Mouse (Mus musculus) macrophage (primary cell): ENCODE measurements around the gene Apol9b. TPM values are rescaled to one million over a fixed set of nuclear protein-coding genes. Genes with fewer than 3 reads are reported as not detected.

Experiments used
- H3K27ac ChIP-seq: fragments of 350-480 bp; formaldehyde crosslinking; 2 replicates; pipeline ENCODE4 v1.9.0; 2021
- H3K36me3 ChIP-seq: fragments of 350-480 bp; formaldehyde crosslinking; 2 replicates; pipeline ENCODE4 v1.9.0; 2021; ENCODE audit errors: inconsistent target
- H3K4me3 ChIP-seq: fragments of 350-480 bp; formaldehyde crosslinking; 2 replicates; pipeline ENCODE4 v1.9.0; 2021; ENCODE audit errors: inconsistent target
- H3K79me2 ChIP-seq: fragments of 350-480 bp; formaldehyde crosslinking; 2 replicates; pipeline ENCODE4 v1.9.0; 2021; ENCODE audit errors: inconsistent target
- WGBS: methylation state at CpG from one replicate; pipeline ENCODE4 v1.1.7; 2026; ENCODE audit warnings: inconsistent platforms; ENCODE audit not compliant: missing documents; 5-methylcytosine and 5-hydroxymethylcytosine counted together
- polyA plus RNA-seq: library from polyadenylated mRNA; stranded (reverse); fragments of 250-400 nt; gene quantifications from 3 replicates; pipeline ENCODE4 v1.2.4, GENCODE M21; 2018; ENCODE audit warnings: inconsistent platforms

Apol9b gene
- polyA plus RNA-seq, 1 experiment from 2014 or later = 0.42 TPM

DNA sequence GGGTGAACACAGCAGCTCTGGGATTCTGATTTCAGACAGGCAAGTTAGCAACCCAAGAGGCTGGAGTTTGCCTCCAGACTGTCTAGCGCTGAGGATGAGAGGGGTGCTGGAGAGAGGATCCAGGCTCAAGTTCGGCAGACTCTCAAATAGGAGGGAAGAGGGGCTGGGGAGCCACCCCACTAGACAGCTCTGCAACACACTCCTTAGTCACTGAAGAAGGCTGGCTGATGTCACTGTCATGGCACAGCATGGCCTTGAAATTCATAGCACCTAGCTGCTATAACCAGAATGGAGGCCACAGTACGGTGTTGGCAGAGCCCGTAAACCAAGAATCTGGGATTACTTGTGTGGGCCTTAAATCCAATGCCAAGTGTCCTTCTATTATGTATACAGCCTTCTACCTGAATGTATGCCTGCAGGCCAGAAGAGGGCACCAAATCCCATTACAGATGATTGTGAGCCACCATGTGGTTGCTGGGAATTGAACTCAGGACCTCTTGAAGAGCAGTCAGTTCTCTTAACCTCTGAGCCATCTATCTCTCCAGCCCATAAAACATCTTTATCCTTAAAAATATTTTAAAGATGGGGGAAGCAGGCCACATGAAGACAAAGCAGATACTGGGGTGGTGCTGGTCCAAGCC is 28.9 kb downstream of the Apol9b start:
- WGBS = 87% methylated on average over 4 of the region's 4 CpGs
- Histone ChIP-seq H3K79me2 (no peaks in the 10 kb centered on the region), H3K4me3 (no peak overlapping the region), H3K36me3 (peaks cover 26% of the 10 kb centered on the region), H3K27ac (no peak overlapping the region)

GRCm38 (mm10) chr15:77760037-77760436 is 31.2 kb downstream of the Apol9b start:
- no peaks in the 10 kb centered on the region for H3K79me2 ChIP-seq
- H3K36me3 ChIP-seq = peaks cover 44% of the 10 kb centered on the region
- H3K4me3 ChIP-seq = no peak overlapping the region
- H3K27ac ChIP-seq = no peak overlapping the region
- 94% methylated on average over 6 of the region's 16 CpGs for WGBS

- no peaks in the 10 kb centered on the region for H3K79me2 ChIP-seq
- 98% methylated on average over 7 of the region's 7 CpGs for WGBS
Measured at GRCm38 (mm10) chr15:77761083-77761482, 32.2 kb downstream of the Apol9b start.

GRCm38 (mm10) chr15:77761561-77762380 is 32.9 kb downstream of the Apol9b start:
- Histone ChIP-seq H3K36me3 (peaks cover 62% of the 10 kb centered on the region), H3K4me3 (no peak overlapping the region), H3K79me2 (no peaks in the 10 kb centered on the region), H3K27ac (no peak overlapping the region)
- 78% methylated on average over 18 of the region's 22 CpGs for WGBS

More at GRCm38 (mm10) chr15:77761083-77761482, 32.2 kb downstream of the Apol9b start:
- no peak overlapping the region for H3K4me3 ChIP-seq
- peaks cover 55% of the 10 kb centered on the region for H3K36me3 ChIP-seq
- no peak overlapping the region for H3K27ac ChIP-seq

- Histone ChIP-seq H3K4me3 (no peak overlapping the region), H3K79me2 (no peaks in the 10 kb centered on the region), H3K27ac (no peak overlapping the region), H3K36me3 (peaks cover 75% of the 10 kb centered on the region)
- 89% methylated on average over 14 of the region's 16 CpGs for WGBS
Measured at GRCm38 (mm10) chr15:77763050-77763449, 34.2 kb downstream of the Apol9b start.

- peaks cover 81% of the 10 kb centered on the region for H3K36me3 ChIP-seq
Measured at GRCm38 (mm10) chr15:77763702-77764101, 34.9 kb downstream of the Apol9b start.

DNA sequence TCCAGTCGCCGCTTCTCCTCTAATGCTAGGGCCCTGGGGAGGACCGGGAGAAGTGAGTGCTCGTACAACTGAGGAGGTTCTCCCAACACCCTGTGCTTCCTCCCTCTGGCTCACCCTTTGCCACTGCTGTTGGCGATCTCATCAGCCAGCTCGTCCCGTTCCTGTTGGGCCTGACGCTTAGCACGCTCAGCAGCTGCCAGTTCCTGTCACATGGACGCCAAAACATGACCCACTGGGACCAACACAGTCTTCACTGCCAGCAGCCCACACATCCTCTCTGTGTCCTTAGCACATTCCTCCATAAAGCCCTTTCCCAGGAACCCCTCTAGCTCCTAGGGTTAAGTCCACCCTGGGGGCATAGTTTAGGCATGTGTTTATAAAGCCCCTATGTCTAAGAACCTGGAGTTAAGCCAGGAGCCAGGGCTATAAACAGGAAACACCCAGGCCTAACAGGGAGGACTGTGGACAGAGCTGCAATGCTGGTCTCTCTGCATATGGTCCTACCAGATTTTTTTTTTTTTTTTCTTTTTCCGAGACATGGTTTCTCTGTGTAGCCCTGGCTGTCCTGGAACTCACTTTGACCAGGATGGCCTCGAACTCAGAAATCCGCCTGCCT is 35.7 kb downstream of the Apol9b start:
- no peaks in the 10 kb centered on the region for H3K79me2 ChIP-seq
- no peak overlapping the region for H3K4me3 ChIP-seq
- 60% methylated on average over 13 of the region's 13 CpGs for WGBS
- peak overlapping the region; percentile 66 for H3K27ac ChIP-seq
- peaks cover 89% of the 10 kb centered on the region for H3K36me3 ChIP-seq

More at GRCm38 (mm10) chr15:77763702-77764101, 34.9 kb downstream of the Apol9b start:
- peak overlapping the region; percentile 66 for H3K27ac ChIP-seq
- H3K4me3 ChIP-seq = no peak overlapping the region
- 93% methylated on average over 6 of the region's 11 CpGs for WGBS
- no peaks in the 10 kb centered on the region for H3K79me2 ChIP-seq

DNA sequence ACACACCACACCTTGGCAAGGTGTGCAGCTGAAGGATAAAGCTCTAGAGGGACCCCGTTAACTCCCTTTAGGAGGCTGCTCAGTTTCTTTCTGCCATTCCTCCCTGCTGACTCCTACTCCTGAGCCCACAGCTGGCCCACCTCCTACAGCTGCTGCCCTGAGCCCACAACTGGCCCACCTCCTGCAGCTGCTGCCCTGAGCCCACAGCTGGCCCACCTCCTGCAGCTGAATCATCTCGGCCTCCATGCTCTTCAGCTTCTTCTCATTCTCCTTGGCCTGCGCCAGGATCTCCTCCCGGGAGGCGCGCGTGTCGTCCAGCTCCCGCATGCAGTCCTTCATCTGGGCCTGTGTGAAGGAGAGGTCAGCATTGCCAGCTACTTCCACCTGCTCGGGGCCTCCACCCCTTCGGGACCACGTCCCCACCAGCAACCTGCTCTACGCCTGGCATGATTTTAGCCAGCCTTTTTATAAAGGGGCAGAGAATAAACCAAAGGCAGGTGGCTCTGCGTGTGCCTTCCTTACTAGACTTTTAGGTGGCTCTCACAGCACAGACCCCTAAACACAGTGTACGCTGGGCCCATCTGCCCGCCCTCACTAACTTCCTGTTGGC is 36.8 kb downstream of the Apol9b start:
- H3K36me3 ChIP-seq = peaks cover 95% of the 10 kb centered on the region
- peak overlapping the region; percentile 66 for H3K27ac ChIP-seq
- 96% methylated on average over 16 of the region's 16 CpGs for WGBS
- no peak overlapping the region for H3K4me3 ChIP-seq
- H3K79me2 ChIP-seq = no peaks in the 10 kb centered on the region

DNA sequence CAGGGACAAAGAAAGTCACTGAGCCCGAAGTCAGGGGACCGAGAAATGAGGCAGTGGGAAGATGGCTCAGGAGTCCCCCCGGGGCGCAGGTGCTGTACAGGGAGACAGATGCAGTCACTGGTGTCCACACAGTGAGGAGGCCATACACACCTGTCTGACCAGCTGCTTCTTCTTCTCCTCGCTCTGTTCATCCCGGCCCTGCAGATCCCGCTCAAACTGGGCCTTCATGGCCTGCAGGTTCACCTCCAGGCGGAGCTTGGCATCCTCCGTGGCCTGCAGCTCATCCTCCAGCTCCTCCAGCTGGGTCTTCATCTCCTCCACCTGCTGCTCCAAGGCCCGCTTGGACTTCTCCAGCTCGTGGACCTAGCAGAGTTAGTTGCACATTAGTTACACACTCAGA is 38.1 kb downstream of the Apol9b start:
- WGBS = 93% methylated on average over 10 of the region's 11 CpGs
- H3K36me3 ChIP-seq = peaks cover 90% of the 10 kb centered on the region
- H3K79me2 ChIP-seq = no peaks in the 10 kb centered on the region
- H3K27ac ChIP-seq = no peak overlapping the region
- no peak overlapping the region for H3K4me3 ChIP-seq

GRCm38 (mm10) chr15:77770341-77770740 is 41.5 kb downstream of the Apol9b start:
- Histone ChIP-seq H3K79me2 (no peaks in the 10 kb centered on the region), H3K4me3 (no peak overlapping the region), H3K27ac (no peak overlapping the region), H3K36me3 (peaks cover 84% of the 10 kb centered on the region)
- 97% methylated on average over 5 of the region's 5 CpGs for WGBS

GRCm38 (mm10) chr15:77770942-77771341 is 42.1 kb downstream of the Apol9b start:
- Histone ChIP-seq H3K4me3 (no peak overlapping the region), H3K27ac (no peak overlapping the region), H3K79me2 (no peaks in the 10 kb centered on the region), H3K36me3 (peaks cover 84% of the 10 kb centered on the region)
- 92% methylated on average over 9 of the region's 9 CpGs for WGBS

GRCm38 (mm10) chr15:77773099-77773915 is 44.5 kb downstream of the Apol9b start:
- WGBS = 84% methylated on average over 19 of the region's 19 CpGs
- no peaks in the 10 kb centered on the region for H3K79me2 ChIP-seq
- peak overlapping the region; percentile 70 for H3K27ac ChIP-seq
- no peak overlapping the region for H3K4me3 ChIP-seq
- peaks cover 84% of the 10 kb centered on the region for H3K36me3 ChIP-seq

GRCm38 (mm10) chr15:77774303-77774702 is 45.5 kb downstream of the Apol9b start:
- no peaks in the 10 kb centered on the region for H3K79me2 ChIP-seq
- H3K4me3 ChIP-seq = no peak overlapping the region
- WGBS = 95% methylated on average over 9 of the region's 10 CpGs
- H3K36me3 ChIP-seq = peaks cover 84% of the 10 kb centered on the region
- H3K27ac ChIP-seq = no peak overlapping the region
